Mouse (Mus musculus) liver, embryonic 15.5 days (tissue): ENCODE data around the gene Fut11. TPM values are rescaled to one million over a fixed set of nuclear protein-coding genes. Genes with fewer than 3 reads are reported as not detected.
"Not testable (repeated sequence)": the region's sequence is repeated elsewhere in the genome, so short reads cannot be mapped to it uniquely, and the experiment has no call there.

Experiments
- ATAC-seq: fragments of 200-750 bp; cut with Nextera tagmentation; 2 replicates; pipeline ENCODE4 v1.8.0; 2017; ENCODE audit warnings: moderate number of reproducible peaks, mild to moderate bottlenecking, moderate library complexity; ENCODE audit not compliant: insufficient read depth
- H3K27ac ChIP-seq: fragments of 300-500 bp; sonication (generic); replicated peaks from 2 replicates; pipeline ENCODE4 v1.5.1; 2015; ENCODE audit warnings: mild to moderate bottlenecking, inconsistent platforms
- H3K27me3 ChIP-seq: fragments of 300-500 bp; sonication (generic); 2 replicates; pipeline ENCODE4 v1.6.1; 2015; ENCODE audit warnings: mild to moderate bottlenecking, inconsistent platforms
- H3K36me3 ChIP-seq: fragments of 300-500 bp; sonication (generic); replicated peaks from 2 replicates; pipeline ENCODE4 v1.6.1; 2015; ENCODE audit warnings: moderate library complexity, mild to moderate bottlenecking, inconsistent platforms
- H3K4me1 ChIP-seq: fragments of 300-500 bp; sonication (generic); replicated peaks from 2 replicates; pipeline ENCODE4 v1.6.1; 2015; ENCODE audit warnings: inconsistent platforms
- H3K4me2 ChIP-seq: fragments of 300-500 bp; sonication (generic); 2 replicates; pipeline ENCODE4 v1.6.1; 2015; ENCODE audit warnings: moderate library complexity, mild to moderate bottlenecking, inconsistent platforms
- H3K4me3 ChIP-seq: fragments of 300-500 bp; sonication (generic); replicated peaks from 2 replicates; pipeline ENCODE4 v1.5.1; 2015; ENCODE audit warnings: mild to moderate bottlenecking, inconsistent platforms
- H3K9ac ChIP-seq: fragments of 300-500 bp; sonication (generic); 2 replicates; pipeline ENCODE4 v1.6.1; 2015; ENCODE audit warnings: moderate library complexity, mild to moderate bottlenecking, inconsistent platforms
- H3K9me3 ChIP-seq: fragments of 300-500 bp; sonication (generic); replicated peaks from 2 replicates; pipeline ENCODE4 v1.6.1; 2016; ENCODE audit warnings: inconsistent platforms
- WGBS: fragments of 180-500 bp; shearing (Covaris S2); methylation state at CpG from one replicate; pipeline ENCODE4 v1.1.7; 2015; ENCODE audit warnings: mixed read lengths; ENCODE audit not compliant: insufficient replicate concordance; 5-methylcytosine and 5-hydroxymethylcytosine counted together
- polyA plus RNA-seq: library from polyadenylated mRNA; unstranded; fragments of >200 nt; fragmentation: Nextera tagmentation; extraction: Ambion mirVana; gene quantifications from 2 replicates; pipeline ENCODE4 v1.2.1, GENCODE M21; 2015

Fut11 gene
- polyA plus RNA-seq, 1 experiment from 2014 or later: 6.3 TPM

GRCm38 (mm10) chr14:20700362-20700761 is 5.6 kb downstream of the Fut11 start:
- Histone ChIP-seq H3K4me2 (no peak overlapping the region), H3K36me3 (peaks cover 27% of the 10 kb centered on the region), H3K9ac (no peak overlapping the region), H3K4me1 (peaks cover 76% of the 10 kb centered on the region), H3K4me3 (no peak overlapping the region), H3K27me3 (no peaks in the 10 kb centered on the region), H3K9me3 (no peaks in the 10 kb centered on the region), H3K27ac (no peak overlapping the region)
- WGBS: 73% methylated on average over 3 of the region's 3 CpGs
- no peak for ATAC-seq

- Histone ChIP-seq H3K9ac (peak overlapping the region; percentile 16; the same call in 1 of the 2 replicates), H3K27ac (no peak overlapping the region), H3K4me3 (peak overlapping the region; percentile 95), H3K4me2 (peak overlapping the region; percentile 81), H3K27me3 (no peaks in the 10 kb centered on the region), H3K36me3 (peaks cover 29% of the 10 kb centered on the region), H3K9me3 (no peaks in the 10 kb centered on the region), H3K4me1 (peaks cover 67% of the 10 kb centered on the region)
- 68% methylated on average over 8 of the region's 8 CpGs for WGBS
- no peak for ATAC-seq
Measured at GRCm38 (mm10) chr14:20701554-20701953, 6.8 kb downstream of the Fut11 start.

- Histone ChIP-seq H3K36me3 (peaks cover 29% of the 10 kb centered on the region), H3K27me3 (no peaks in the 10 kb centered on the region), H3K4me3 (peak overlapping the region; percentile 95), H3K27ac (peak overlapping the region; percentile 95), H3K4me1 (peaks cover 67% of the 10 kb centered on the region), H3K9ac (peak overlapping the region; percentile 81), H3K4me2 (peak overlapping the region; percentile 81), H3K9me3 (no peaks in the 10 kb centered on the region)
- WGBS: 8% methylated on average over 15 of the region's 15 CpGs
- ATAC-seq: peak; percentile 27
Measured at GRCm38 (mm10) chr14:20702096-20702740, 7.5 kb downstream of the Fut11 start.

GRCm38 (mm10) chr14:20702741-20703381 is 8.1 kb downstream of the Fut11 start, which contains the start of gene Chchd1:
Chchd1 (plus strand) TSS chr14:20703006.
- Histone ChIP-seq H3K9me3 (no peaks in the 10 kb centered on the region), H3K4me1 (peaks cover 64% of the 10 kb centered on the region), H3K36me3 (peaks cover 26% of the 10 kb centered on the region), H3K27me3 (no peaks in the 10 kb centered on the region), H3K27ac (peak within 1 kb of the TSS; percentile 95), H3K4me2 (peak within 1 kb of the TSS; percentile 81), H3K9ac (peak within 1 kb of the TSS; percentile 81), H3K4me3 (peak within 1 kb of the TSS; percentile 95)
- under 1% methylated on average over 61 of the region's 61 CpGs for WGBS
- peak; percentile 76 for ATAC-seq

- not testable (repeated sequence) for ATAC-seq, H3K27me3 ChIP-seq, H3K9me3 ChIP-seq
- Histone ChIP-seq H3K4me2 (peak overlapping the region; percentile 81), H3K9ac (peak overlapping the region; percentile 81), H3K4me1 (peaks cover 64% of the 10 kb centered on the region), H3K4me3 (peak overlapping the region; percentile 95), H3K27ac (peak overlapping the region; percentile 95), H3K36me3 (peaks cover 21% of the 10 kb centered on the region)
- WGBS: 5% methylated on average over 8 of the region's 8 CpGs
Measured at GRCm38 (mm10) chr14:20703461-20703860, 8.7 kb downstream of the Fut11 start.

- under 1% methylated on average over 80 of the region's 80 CpGs for WGBS
- peak within 1 kb of the TSS; percentile 89 for H3K27ac ChIP-seq
- peaks cover 54% of the 10 kb centered on the region for H3K4me1 ChIP-seq
- H3K9ac ChIP-seq: peak within 1 kb of the TSS; percentile 96
- no peaks in the 10 kb centered on the region for H3K27me3 ChIP-seq
- peak within 1 kb of the TSS; percentile 98 for H3K4me2 ChIP-seq
- ATAC-seq: peak; percentile 88
- H3K36me3 ChIP-seq: peaks cover 37% of the 10 kb centered on the region
- H3K4me3 ChIP-seq: peak within 1 kb of the TSS; percentile 93
- H3K9me3 ChIP-seq: no peaks in the 10 kb centered on the region
Measured at GRCm38 (mm10) chr14:20707201-20708190, 12.7 kb downstream of the Fut11 start, which contains the start of gene Zswim8. Zswim8 (plus strand) TSS chr14:20707552.

GRCm38 (mm10) chr14:20708239-20708638 is 13.5 kb downstream of the Fut11 start:
- Histone ChIP-seq H3K36me3 (peaks cover 44% of the 10 kb centered on the region), H3K9ac (peak overlapping the region; percentile 96), H3K4me3 (peak overlapping the region; percentile 93), H3K27ac (peak overlapping the region; percentile 89; the same call in 1 of the 2 replicates), H3K27me3 (no peaks in the 10 kb centered on the region), H3K4me2 (peak overlapping the region; percentile 98), H3K4me1 (peaks cover 56% of the 10 kb centered on the region), H3K9me3 (no peaks in the 10 kb centered on the region)
- ATAC-seq: no peak
- 16% methylated on average over 10 of the region's 10 CpGs for WGBS

GRCm38 (mm10) chr14:20713832-20714231 is 19.1 kb downstream of the Fut11 start:
- H3K27ac ChIP-seq: no peak overlapping the region
- WGBS: 75% methylated on average over 11 of the region's 11 CpGs
- H3K4me1 ChIP-seq: peaks cover 41% of the 10 kb centered on the region
- H3K9ac ChIP-seq: no peak overlapping the region
- peaks cover 79% of the 10 kb centered on the region for H3K36me3 ChIP-seq
- H3K4me2 ChIP-seq: no peak overlapping the region
- no peaks in the 10 kb centered on the region for H3K27me3 ChIP-seq
- no peak overlapping the region for H3K4me3 ChIP-seq
- ATAC-seq: no peak
- no peaks in the 10 kb centered on the region for H3K9me3 ChIP-seq

- ATAC-seq: no peak
- peaks cover 91% of the 10 kb centered on the region for H3K36me3 ChIP-seq
- 82% methylated on average over 10 of the region's 10 CpGs for WGBS
Measured at GRCm38 (mm10) chr14:20718443-20718842, 23.7 kb downstream of the Fut11 start.

GRCm38 (mm10) chr14:20719767-20720166 is 25.0 kb downstream of the Fut11 start:
- H3K36me3 ChIP-seq: peaks cover 91% of the 10 kb centered on the region
- 89% methylated on average over 12 of the region's 12 CpGs for WGBS

More at GRCm38 (mm10) chr14:20718443-20718842, 23.7 kb downstream of the Fut11 start:
- H3K4me3 ChIP-seq: no peak overlapping the region
- no peaks in the 10 kb centered on the region for H3K27me3 ChIP-seq
- H3K27ac ChIP-seq: no peak overlapping the region
- H3K9me3 ChIP-seq: no peaks in the 10 kb centered on the region
- peaks cover 16% of the 10 kb centered on the region for H3K4me1 ChIP-seq
- H3K4me2 ChIP-seq: no peak overlapping the region
- H3K9ac ChIP-seq: no peak overlapping the region

More at GRCm38 (mm10) chr14:20719767-20720166, 25.0 kb downstream of the Fut11 start:
- H3K27me3 ChIP-seq: no peaks in the 10 kb centered on the region
- H3K4me3 ChIP-seq: no peak overlapping the region
- H3K27ac ChIP-seq: no peak overlapping the region
- H3K9me3 ChIP-seq: no peaks in the 10 kb centered on the region
- H3K4me2 ChIP-seq: no peak overlapping the region
- H3K4me1 ChIP-seq: peaks cover 10% of the 10 kb centered on the region
- H3K9ac ChIP-seq: no peak overlapping the region
- ATAC-seq: no peak
